Mouse (Mus musculus): ENCODE data around the gene B3galnt1. TPM values are rescaled to one million over a fixed set of nuclear protein-coding genes. Genes with fewer than 3 reads are reported as not detected.

Gene B3galnt1
- total RNA-seq, 2 experiments from 2014 or later, result 1.9 to 2.1 TPM

- intact Hi-C loops (cut with DNase I), result no loop called here
- no peak for DNase-seq (ENCODE audit: low spot score)
Measured at GRCm38 (mm10) chr3:69524356-69525071, 74.2 kb downstream of the B3galnt1 start.

Other genes with a start within 250 kb of the B3galnt1 start
- gene Nmd3, start 123.0 kb upstream of the B3galnt1 start, total RNA-seq (2021), result 10 to 100 TPM; 33.7 to 34.9 TPM

Measured in heart, postnatal 25 days (tissue).